Mouse (Mus musculus) heart, adult 2 months (tissue): ENCODE measurements at regions not wholly inside any gene's neighbourhood (a gene's known extent, or its start where the extent isn't known, plus 50 kb on each side); places are given as distances from the start of the nearest gene placed in this dataset.
"Not testable (repeated sequence)": the region's sequence is repeated elsewhere in the genome, so short reads cannot be mapped to it uniquely, and the experiment has no call there.

Source experiments
- CTCF ChIP-seq: fragments of 200-600 bp; IDR thresholded peaks from 2 replicates; pipeline ENCODE4 v1.8.1; 2022; ENCODE audit warnings: antibody characterized with exemption, mild to moderate bottlenecking, moderate library complexity
- POLR2A ChIP-seq: fragments of 200-500 bp; IDR thresholded peaks from 2 replicates; pipeline ENCODE4 v1.6.1; 2011; ENCODE audit warnings: mild to moderate bottlenecking, low read depth, low read length, control low read depth; ENCODE audit not compliant: insufficient read depth

DNA sequence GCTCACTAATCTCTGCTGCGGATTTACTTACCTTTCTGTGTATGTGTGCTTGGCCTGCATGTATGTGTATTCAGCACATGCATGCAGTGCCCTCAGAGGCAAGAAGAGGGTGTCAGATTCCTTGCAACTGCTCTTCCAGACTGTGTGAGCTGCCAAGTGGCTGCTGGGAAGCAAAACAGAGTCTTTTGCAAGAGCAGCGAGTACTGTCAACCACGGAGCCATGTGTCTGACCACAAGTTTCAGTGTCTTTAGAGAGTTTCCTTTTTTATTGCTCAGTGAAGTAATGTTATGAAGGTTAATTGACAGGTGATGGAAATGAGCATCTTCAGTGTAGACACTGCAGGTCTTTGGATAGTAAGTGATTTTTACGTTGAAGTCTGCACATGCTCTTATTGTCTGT is 93.6 kb upstream of the Tmem185a start:
- not testable (repeated sequence) for TF ChIP-seq CTCF, POLR2A
